ENCODE assay signal across 15 mouse cellular contexts in the genomic region with DNA sequence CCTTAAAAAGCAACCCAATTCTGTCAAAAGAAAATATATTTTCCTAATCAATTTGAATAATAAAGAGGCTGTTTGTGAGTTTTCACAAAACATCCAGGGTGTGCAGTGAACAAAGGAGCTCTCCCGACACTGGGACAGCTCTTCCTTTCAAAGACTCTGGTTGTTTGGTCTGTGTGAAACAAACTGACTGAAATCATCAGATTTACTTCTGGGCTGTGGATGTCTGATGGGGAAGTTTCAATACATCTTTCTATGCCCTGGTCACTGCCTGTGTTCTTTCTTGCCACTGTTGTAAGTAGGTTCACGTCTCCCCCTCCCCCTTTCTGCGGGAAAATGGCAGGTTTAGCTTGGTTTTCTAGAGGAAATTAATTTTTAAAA.
DNase-seq lines count a peak whose midpoint lies in the region; ATAC-seq lines count a peak whose summit lies in the region.
"Had no signal": no experiment of that assay in that cellular context is flagged by ENCODE, and none has a peak within 500 bp of the region (broad histone marks: within the 10 kb centered on the region; RNA-seq: fewer than 3 reads in every experiment).

No protein-coding gene starts in this region.

- H3K4me2 ChIP-seq in midbrain, embryonic 15.5 days = no peak overlapping the region
- H3K4me2 ChIP-seq in forebrain, embryonic 16.5 days (ENCODE audit: low read length) = no peak overlapping the region
- H3K4me2 ChIP-seq in hindbrain, embryonic 16.5 days (ENCODE audit: low read length) = no peak overlapping the region
- no peak overlapping the region for H3K4me2 ChIP-seq in neural tube, embryonic 15.5 days

- no peak for DNase-seq in midbrain, embryonic 10.5 days (ENCODE audit: low spot score)
- no peak for DNase-seq in retina, postnatal 1 day
- DNase-seq in lung, postnatal 36 days = no peak
- DNase-seq: adrenal gland, adult 2 months; cerebellum, adult 2 months; heart, adult 2 months; liver; lung, adult 18-20 months; thymus, adult 2 months had no signal

- no peak overlapping the region for H3K9ac ChIP-seq in midbrain, embryonic 15.5 days
- H3K9ac ChIP-seq in forebrain, embryonic 16.5 days (replicated peaks; ENCODE audit: low read depth, low read length) = no peak overlapping the region
- no peak overlapping the region for H3K9ac ChIP-seq in hindbrain, embryonic 16.5 days (ENCODE audit: low read depth, low read length)
- no peak overlapping the region for H3K9ac ChIP-seq in neural tube, embryonic 15.5 days (replicated peaks)

- H3K9me3 ChIP-seq in midbrain, embryonic 10.5 days (replicated peaks) = no peaks in the 10 kb centered on the region
- H3K9me3 ChIP-seq in midbrain, embryonic 15.5 days = no peaks in the 10 kb centered on the region
- H3K9me3 ChIP-seq in forebrain, embryonic 16.5 days (ENCODE audit: control insufficient read depth, low read length) = no peaks in the 10 kb centered on the region
- H3K9me3 ChIP-seq in hindbrain, embryonic 16.5 days (ENCODE audit: control insufficient read depth, low read length) = no peaks in the 10 kb centered on the region
- H3K9me3 ChIP-seq in neural tube, embryonic 15.5 days (replicated peaks) = no peaks in the 10 kb centered on the region

- no peak; the same call in 1 of the 2 replicates for ATAC-seq in midbrain, embryonic 15.5 days (replicated peaks)
- peak; percentile 54 for ATAC-seq in forebrain, embryonic 16.5 days
- ATAC-seq in hindbrain, embryonic 16.5 days = peak; percentile 32
- ATAC-seq in neural tube, embryonic 15.5 days (ENCODE audit: low FRiP score) = peak; percentile 39; the same call in 1 of the 2 replicates
- ATAC-seq: CD4-positive, CD25-positive, alpha-beta regulatory T cell, adult 4 months had no signal

- peaks cover 12% of the 10 kb centered on the region for H3K4me1 ChIP-seq in midbrain, embryonic 10.5 days
- peaks cover 6% of the 10 kb centered on the region; the same call in 1 of the 2 replicates for H3K4me1 ChIP-seq in midbrain, embryonic 15.5 days
- peaks cover 23% of the 10 kb centered on the region for H3K4me1 ChIP-seq in forebrain, embryonic 16.5 days (replicated peaks; ENCODE audit: control insufficient read depth, insufficient read depth, low read length)
- peaks cover 5% of the 10 kb centered on the region for H3K4me1 ChIP-seq in hindbrain, embryonic 16.5 days (ENCODE audit: control insufficient read depth, insufficient read depth, low read depth, low read length)
- H3K4me1 ChIP-seq in neural tube, embryonic 15.5 days = peaks cover 25% of the 10 kb centered on the region

- H3K27me3 ChIP-seq in midbrain, embryonic 10.5 days (ENCODE audit: low read depth, poor library complexity, severe bottlenecking) = no peaks in the 10 kb centered on the region
- H3K27me3 ChIP-seq in midbrain, embryonic 15.5 days (replicated peaks) = no peaks in the 10 kb centered on the region
- no peaks in the 10 kb centered on the region for H3K27me3 ChIP-seq in forebrain, embryonic 16.5 days (replicated peaks; ENCODE audit: control insufficient read depth, insufficient read depth, low read length)
- H3K27me3 ChIP-seq in hindbrain, embryonic 16.5 days (replicated peaks; ENCODE audit: control insufficient read depth, insufficient read depth, low read length) = no peaks in the 10 kb centered on the region
- H3K27me3 ChIP-seq in neural tube, embryonic 15.5 days (replicated peaks) = no peaks in the 10 kb centered on the region

- H3K4me3 ChIP-seq in midbrain, embryonic 10.5 days = no peak overlapping the region
- no peak overlapping the region for H3K4me3 ChIP-seq in midbrain, embryonic 15.5 days
- no peak overlapping the region for H3K4me3 ChIP-seq in forebrain, embryonic 16.5 days (replicated peaks; ENCODE audit: low read length)
- H3K4me3 ChIP-seq in hindbrain, embryonic 16.5 days (ENCODE audit: low read length) = no peak overlapping the region
- H3K4me3 ChIP-seq in neural tube, embryonic 15.5 days (replicated peaks) = no peak overlapping the region
- H3K4me3 ChIP-seq: heart, adult 2 months; myocyte had no signal

- H3K27ac ChIP-seq in midbrain, embryonic 10.5 days (replicated peaks) = 0 out of 2 replicates have a peak overlapping the region, but pooled peaks have one; percentile 46
- H3K27ac ChIP-seq in midbrain, embryonic 15.5 days = no peak overlapping the region
- H3K27ac ChIP-seq in forebrain, embryonic 16.5 days (ENCODE audit: low read length) = no peak overlapping the region
- H3K27ac ChIP-seq in hindbrain, embryonic 16.5 days (ENCODE audit: low read depth, low read length) = no peak overlapping the region
- H3K27ac ChIP-seq in neural tube, embryonic 15.5 days (replicated peaks) = peak overlapping the region; percentile 52; the same call in 1 of the 2 replicates
- H3K27ac ChIP-seq: heart, adult 2 months had no signal

- 70% methylated on average over 3 of the region's 3 CpGs for WGBS in midbrain, embryonic 10.5 days
- WGBS in midbrain, embryonic 15.5 days = 51% methylated on average over 3 of the region's 3 CpGs
- WGBS in forebrain, embryonic 16.5 days = 26% methylated on average over 3 of the region's 3 CpGs
- WGBS in hindbrain, embryonic 16.5 days = 33% methylated on average over 3 of the region's 3 CpGs
- 34% methylated on average over 3 of the region's 3 CpGs for WGBS in neural tube, embryonic 15.5 days

- H3K36me3 ChIP-seq in midbrain, embryonic 10.5 days = no peaks in the 10 kb centered on the region
- no peaks in the 10 kb centered on the region for H3K36me3 ChIP-seq in midbrain, embryonic 15.5 days (replicated peaks)
- no peaks in the 10 kb centered on the region for H3K36me3 ChIP-seq in forebrain, embryonic 16.5 days (ENCODE audit: control insufficient read depth, insufficient read depth)
- H3K36me3 ChIP-seq in hindbrain, embryonic 16.5 days (ENCODE audit: control insufficient read depth, insufficient read depth, low read length) = no peaks in the 10 kb centered on the region
- no peaks in the 10 kb centered on the region for H3K36me3 ChIP-seq in neural tube, embryonic 15.5 days

Comparison
In these comparisons a context has a peak if more than half of its experiments do, and no peak if none do; other contexts are left out.
1. H3K27ac ChIP-seq: peak in midbrain, embryonic 10.5 days (single experiment) and neural tube, embryonic 15.5 days (single experiment); none in midbrain, embryonic 15.5 days (single experiment), forebrain, embryonic 16.5 days (single experiment) and hindbrain, embryonic 16.5 days (single experiment).